Mouse (Mus musculus) G1E (cell line): ENCODE measurements around the gene St7.

ENCODE experiments used
- CTCF ChIP-seq: IDR thresholded peaks from 2 replicates; pipeline ENCODE4 v1.5.1; 2012; ENCODE audit warnings: low read depth, low read length, inconsistent platforms, mixed read lengths
- TAL1 ChIP-seq: conservative IDR thresholded peaks from 2 replicates; pipeline ENCODE4 v1.6.1; 2012; ENCODE audit warnings: low read depth, low read length, inconsistent platforms, mixed read lengths

GRCm38 (mm10) chr6:17923370-17923769 is 230.6 kb downstream of the St7 start:
- no peak for TF ChIP-seq CTCF
- TF ChIP-seq TAL1, result no peak
